Comparison of ENCODE assay signal across 16 mouse cellular contexts in genomic region chr2:138476486-138476885, GRCm38 (mm10).
DNase-seq lines count a peak whose midpoint lies in the region; ATAC-seq and TF ChIP-seq lines count a peak whose summit lies in the region.
"Had no signal": no experiment of that assay in that cellular context is flagged by ENCODE, and none has a peak within 500 bp of the region (broad histone marks: within the 10 kb centered on the region; RNA-seq: fewer than 3 reads in every experiment).

No protein-coding gene starts in this region.

- WGBS in embryonic facial prominence, embryonic 14.5 days: 77% methylated on average over 3 of the region's 3 CpGs
- WGBS in embryonic facial prominence, embryonic 10.5 days: 95% methylated on average over 3 of the region's 3 CpGs
- WGBS in hindbrain, embryonic 10.5 days: 91% methylated on average over 3 of the region's 3 CpGs

- no peaks in the 10 kb centered on the region for H3K4me1 ChIP-seq in embryonic facial prominence, embryonic 14.5 days (ENCODE audit: control insufficient read depth, insufficient read depth, low read length)
- no peaks in the 10 kb centered on the region for H3K4me1 ChIP-seq in embryonic facial prominence, embryonic 10.5 days
- no peaks in the 10 kb centered on the region for H3K4me1 ChIP-seq in hindbrain, embryonic 10.5 days (replicated peaks)
- H3K4me1 ChIP-seq: embryonic facial prominence, embryonic 13.5 days; heart, embryonic 12.5 days; hindbrain, embryonic 12.5 days had no signal

- no peaks in the 10 kb centered on the region for H3K36me3 ChIP-seq in embryonic facial prominence, embryonic 14.5 days (ENCODE audit: control insufficient read depth, insufficient read depth, low read length)
- no peaks in the 10 kb centered on the region for H3K36me3 ChIP-seq in embryonic facial prominence, embryonic 10.5 days (replicated peaks)
- no peaks in the 10 kb centered on the region for H3K36me3 ChIP-seq in hindbrain, embryonic 10.5 days
- H3K36me3 ChIP-seq: embryonic facial prominence, embryonic 13.5 days; heart, embryonic 12.5 days; hindbrain, embryonic 12.5 days had no signal

- no peak overlapping the region for H3K4me2 ChIP-seq in embryonic facial prominence, embryonic 14.5 days (ENCODE audit: low read depth, low read length)
- H3K4me2 ChIP-seq: embryonic facial prominence, embryonic 13.5 days; heart, embryonic 12.5 days; hindbrain, embryonic 12.5 days; midbrain, embryonic 11.5 days had no signal

- intact Hi-C loops in gastrocnemius, adult 2 months (cut with DNase I): no loop called here

- TF ChIP-seq CTCF in gastrocnemius, adult 2 months (IDR thresholded peaks at IDR 0.05): no peak

- DNase-seq in embryonic facial prominence, embryonic 14.5 days (ENCODE audit: low spot score): peak; percentile 23
- no peak for DNase-seq in embryonic facial prominence, embryonic 10.5 days (ENCODE audit: low spot score)
- peak; percentile 17 for DNase-seq in cerebellum, adult 8-10 months
- DNase-seq in frontal cortex, postnatal 36 days (ENCODE audit: low spot score in 2 of 2): peak; percentile 54 to 84
- peak; percentile 48 to 65 for DNase-seq in right cerebral cortex, adult 2 months (ENCODE audit: low spot score in 2 of 2)
- no peak for DNase-seq in gastrocnemius, postnatal 10 days
- no peak for DNase-seq in gastrocnemius, adult 2 months
- DNase-seq in hindbrain, embryonic 10.5 days (ENCODE audit: low spot score): no peak
- DNase-seq: adrenal gland, postnatal 25 days; kidney, adult 2 months; thymus, adult 2 months had no signal

- no peak overlapping the region for H3K4me3 ChIP-seq in embryonic facial prominence, embryonic 14.5 days (ENCODE audit: low read depth, low read length)
- no peak overlapping the region for H3K4me3 ChIP-seq in embryonic facial prominence, embryonic 10.5 days
- H3K4me3 ChIP-seq in gastrocnemius, adult 2 months: no peak overlapping the region
- H3K4me3 ChIP-seq in hindbrain, embryonic 10.5 days: no peak overlapping the region
- H3K4me3 ChIP-seq: embryonic facial prominence, embryonic 13.5 days; heart, embryonic 12.5 days; hindbrain, embryonic 12.5 days had no signal

- H3K9me3 ChIP-seq in embryonic facial prominence, embryonic 14.5 days (ENCODE audit: control insufficient read depth, low read length): no peaks in the 10 kb centered on the region
- H3K9me3 ChIP-seq in embryonic facial prominence, embryonic 10.5 days: no peaks in the 10 kb centered on the region
- H3K9me3 ChIP-seq in hindbrain, embryonic 10.5 days: no peaks in the 10 kb centered on the region
- H3K9me3 ChIP-seq: embryonic facial prominence, embryonic 13.5 days; heart, embryonic 12.5 days; hindbrain, embryonic 12.5 days had no signal

- H3K9ac ChIP-seq in embryonic facial prominence, embryonic 14.5 days (ENCODE audit: low read depth, low read length): no peak overlapping the region
- H3K9ac ChIP-seq: embryonic facial prominence, embryonic 13.5 days; heart, embryonic 12.5 days; hindbrain, embryonic 12.5 days had no signal

- no peaks in the 10 kb centered on the region for H3K27me3 ChIP-seq in embryonic facial prominence, embryonic 14.5 days (replicated peaks; ENCODE audit: control insufficient read depth, insufficient read depth, low read length)
- H3K27me3 ChIP-seq in embryonic facial prominence, embryonic 10.5 days (replicated peaks; ENCODE audit: low read depth, poor library complexity, severe bottlenecking): no peaks in the 10 kb centered on the region
- H3K27me3 ChIP-seq in hindbrain, embryonic 10.5 days (ENCODE audit: insufficient read depth, poor library complexity, severe bottlenecking): no peaks in the 10 kb centered on the region
- H3K27me3 ChIP-seq: embryonic facial prominence, embryonic 13.5 days; heart, embryonic 12.5 days; hindbrain, embryonic 12.5 days had no signal

- H3K27ac ChIP-seq in embryonic facial prominence, embryonic 14.5 days (replicated peaks; ENCODE audit: low read depth, low read length): no peak overlapping the region
- H3K27ac ChIP-seq in embryonic facial prominence, embryonic 10.5 days (replicated peaks): no peak overlapping the region
- no peak overlapping the region for H3K27ac ChIP-seq in gastrocnemius, adult 2 months
- no peak overlapping the region for H3K27ac ChIP-seq in hindbrain, embryonic 10.5 days
- H3K27ac ChIP-seq: embryonic facial prominence, embryonic 13.5 days; hindbrain, embryonic 12.5 days had no signal

- no peak for ATAC-seq in embryonic facial prominence, embryonic 14.5 days (ENCODE audit: low read depth)
- ATAC-seq: lung, postnatal 0 days had no signal

Comparison
In these comparisons a context has a peak if more than half of its experiments do, and no peak if none do; other contexts are left out.
1. DNase-seq: peak in embryonic facial prominence, embryonic 14.5 days (single experiment), cerebellum, adult 8-10 months (single experiment), frontal cortex, postnatal 36 days (2 of 2) and right cerebral cortex, adult 2 months (2 of 2); none in embryonic facial prominence, embryonic 10.5 days (single experiment), gastrocnemius, postnatal 10 days (single experiment), gastrocnemius, adult 2 months (single experiment) and hindbrain, embryonic 10.5 days (single experiment).